Mouse (Mus musculus) liver, embryonic 14.5 days (tissue): ENCODE measurements at regions not wholly inside any gene's neighbourhood (a gene's known extent, or its start where the extent isn't known, plus 50 kb on each side); places are given as distances from the start of the nearest gene placed in this dataset.

Experiments used
- ATAC-seq: fragments of 200-750 bp; cut with Nextera tagmentation; 2 replicates; pipeline ENCODE4 v1.8.0; 2017; ENCODE audit warnings: moderate number of reproducible peaks, mild to moderate bottlenecking, moderate library complexity; ENCODE audit not compliant: insufficient read depth
- DNase-seq, 3 experiments: peaks; one replicate each; pipeline ENCODE4 v3.0.0-alpha.2; 2012 to 2013; ENCODE audit warnings: low read depth in 3 of 3, low spot score in 3 of 3
- H3K27ac ChIP-seq: fragments of 300-500 bp; sonication (generic); 2 replicates; pipeline ENCODE4 v1.5.1; 2014; ENCODE audit warnings: moderate library complexity, mild to moderate bottlenecking, control low read depth, inconsistent platforms
- H3K27me3 ChIP-seq: fragments of 300-500 bp; sonication (generic); 2 replicates; pipeline ENCODE4 v1.6.1; 2014; ENCODE audit warnings: mild to moderate bottlenecking, low read length, moderate library complexity; ENCODE audit not compliant: control insufficient read depth, insufficient read depth
- H3K36me3 ChIP-seq: fragments of 300-500 bp; sonication (generic); replicated peaks from 2 replicates; pipeline ENCODE4 v1.6.1; 2014; ENCODE audit warnings: low read depth; ENCODE audit not compliant: control insufficient read depth, insufficient read depth
- H3K4me1 ChIP-seq, 2 experiments: fragments of 200-500 bp in 1 of 2; fragments of 300-500 bp in 1 of 2; sonication (generic) in 1 of 2; replicated peaks; 2 replicates each; pipeline ENCODE4 v1.6.1; 2012 to 2014; ENCODE audit warnings: antibody characterized with exemption in 1 of 2, inconsistent platforms in 1 of 2, low read length in 1 of 2; ENCODE audit not compliant: control insufficient read depth in 2 of 2, insufficient read depth in 2 of 2
- H3K4me2 ChIP-seq: fragments of 300-500 bp; sonication (generic); 2 replicates; pipeline ENCODE4 v1.6.1; 2014; ENCODE audit warnings: low read depth, mild to moderate bottlenecking, control low read depth, moderate library complexity
- H3K4me3 ChIP-seq, 2 experiments: fragments of 200-500 bp in 1 of 2; fragments of 300-500 bp in 1 of 2; sonication (generic) in 1 of 2; 2 replicates each; pipeline ENCODE4 v1.5.1; 2012 to 2014; ENCODE audit warnings: low read depth in 2 of 2, low read length in 2 of 2, mild to moderate bottlenecking in 2 of 2, control low read depth in 1 of 2, inconsistent platforms in 1 of 2, moderate library complexity in 1 of 2; ENCODE audit not compliant: insufficient read depth in 1 of 2
- H3K9ac ChIP-seq: fragments of 300-500 bp; sonication (generic); replicated peaks from 2 replicates; pipeline ENCODE4 v1.6.1; 2014; ENCODE audit warnings: mild to moderate bottlenecking, control low read depth, moderate library complexity
- H3K9me3 ChIP-seq: fragments of 300-500 bp; sonication (generic); 2 replicates; pipeline ENCODE4 v1.6.1; 2016; ENCODE audit warnings: low read length, mixed read lengths; ENCODE audit not compliant: control insufficient read depth
- CTCF ChIP-seq: IDR thresholded peaks from 2 replicates; pipeline ENCODE4 v1.5.1; 2016; ENCODE audit warnings: antibody characterized with exemption, low read depth, control low read depth
- EP300 ChIP-seq: IDR thresholded peaks from 2 replicates; pipeline ENCODE4 v1.6.1; 2016; ENCODE audit warnings: antibody characterized with exemption, low read depth
- WGBS: fragments of 180-500 bp; shearing (Covaris S2); extraction: QIAGEN DNeasy Blood & Tissue Kit; methylation state at CpG from one replicate; pipeline ENCODE4 v1.1.7; 2014; ENCODE audit not compliant: insufficient replicate concordance; 5-methylcytosine and 5-hydroxymethylcytosine counted together

GRCm38 (mm10) chr19:15154693-15155092 lies 556.8 kb upstream of the Tle4 start:
- H3K27ac ChIP-seq, result no peak overlapping the region
- H3K27me3 ChIP-seq, result no peaks in the 10 kb centered on the region
- H3K4me2 ChIP-seq, result no peak overlapping the region
- no peak for TF ChIP-seq EP300
- no peak for TF ChIP-seq CTCF
- WGBS, result 52% methylated on average over 2 of the region's 2 CpGs
- H3K4me1 ChIP-seq, result no peaks in the 10 kb centered on the region
- ATAC-seq, result no peak
- H3K36me3 ChIP-seq, result no peaks in the 10 kb centered on the region
- no peak overlapping the region for H3K4me3 ChIP-seq
- DNase-seq, result no peak
- no peak overlapping the region for H3K9ac ChIP-seq
- no peaks in the 10 kb centered on the region for H3K9me3 ChIP-seq

GRCm38 (mm10) chr19:15146325-15146724 lies 548.5 kb upstream of the Tle4 start:
- TF ChIP-seq CTCF (no peak), EP300 (no peak)
- no peak overlapping the region for H3K4me2 ChIP-seq
- H3K36me3 ChIP-seq, result no peaks in the 10 kb centered on the region
- ATAC-seq, result no peak
- no peaks in the 10 kb centered on the region for H3K27me3 ChIP-seq
- no peak overlapping the region for H3K27ac ChIP-seq
- H3K9ac ChIP-seq, result no peak overlapping the region
- no peaks in the 10 kb centered on the region for H3K9me3 ChIP-seq
- no peaks in the 10 kb centered on the region for H3K4me1 ChIP-seq
- H3K4me3 ChIP-seq, result no peak overlapping the region
- DNase-seq, result no peak
- 58% methylated on average over 3 of the region's 3 CpGs for WGBS

- H3K4me3 ChIP-seq, result no peak overlapping the region
- TF ChIP-seq EP300, result no peak
- no peaks in the 10 kb centered on the region for H3K36me3 ChIP-seq
Measured at GRCm38 (mm10) chr19:15127122-15127521, 529.3 kb upstream of the Tle4 start.

GRCm38 (mm10) chr19:15108441-15109026 lies 510.7 kb upstream of the Tle4 start:
- H3K4me1 ChIP-seq, result no peaks in the 10 kb centered on the region
- H3K27me3 ChIP-seq, result no peaks in the 10 kb centered on the region
- TF ChIP-seq CTCF, result no peak
- TF ChIP-seq EP300, result no peak
- H3K9me3 ChIP-seq, result no peaks in the 10 kb centered on the region
- no peak overlapping the region for H3K4me3 ChIP-seq
- H3K4me2 ChIP-seq, result no peak overlapping the region
- H3K9ac ChIP-seq, result no peak overlapping the region
- no peak overlapping the region for H3K27ac ChIP-seq
- no peaks in the 10 kb centered on the region for H3K36me3 ChIP-seq
- ATAC-seq, result no peak
- no peak for DNase-seq
- 57% methylated on average over 4 of the region's 4 CpGs for WGBS

More at GRCm38 (mm10) chr19:15127122-15127521, 529.3 kb upstream of the Tle4 start:
- ATAC-seq (no peak), DNase-seq (no peak)
- Histone ChIP-seq H3K9ac (no peak overlapping the region), H3K4me2 (no peak overlapping the region), H3K9me3 (no peaks in the 10 kb centered on the region), H3K27me3 (no peaks in the 10 kb centered on the region), H3K27ac (no peak overlapping the region), H3K4me1 (no peaks in the 10 kb centered on the region)
- 27% methylated on average over 4 of the region's 4 CpGs for WGBS

- ATAC-seq (no peak), DNase-seq (no peak)
- Histone ChIP-seq H3K27me3 (no peaks in the 10 kb centered on the region), H3K9ac (no peak overlapping the region), H3K4me1 (no peaks in the 10 kb centered on the region), H3K4me2 (no peak overlapping the region), H3K9me3 (no peaks in the 10 kb centered on the region), H3K27ac (no peak overlapping the region), H3K36me3 (no peaks in the 10 kb centered on the region), H3K4me3 (no peak overlapping the region)
- WGBS, result 7% methylated on average over 1 of the region's 1 CpGs
- TF ChIP-seq CTCF (no peak), EP300 (no peak)
Measured at GRCm38 (mm10) chr19:15095054-15095453, 497.2 kb upstream of the Tle4 start.
